Mouse (Mus musculus) erythroblast, adult 5-6 weeks (primary cell): ENCODE measurements around the gene Gbx1. TPM values are rescaled to one million over a fixed set of nuclear protein-coding genes. Genes with fewer than 3 reads are reported as not detected.
A peak's percentile ranks its signal among the peaks of the same experiment; 100 is the strongest.
"Not testable (repeated sequence)": the region's sequence is repeated elsewhere in the genome, so short reads cannot be mapped to it uniquely, and the experiment has no call there.

Experiments used
- ATAC-seq: replicated peaks from 2 replicates; pipeline ENCODE4 v1.8.0; 2016; ENCODE audit warnings: moderate number of reproducible peaks, mild to moderate bottlenecking, moderate TSS enrichment, inconsistent platforms; ENCODE audit not compliant: poor library complexity, low FRiP score, severe bottlenecking
- total RNA-seq, 2 experiments: library from RNA; stranded (forward) in 1 of 2; stranded (reverse) in 1 of 2; fragments of 150-400 nt in 1 of 2; fragments of 200-764, 138-1000 nt in 1 of 2; gene quantifications; 2 replicates each; pipeline versions ENCODE4 v1.2.3 to v1.2.4; 2015 to 2017; ENCODE audit warnings: low replicate concordance in 2 of 2

The Gbx1 gene
- total RNA-seq (2015; ENCODE audit: low replicate concordance) (not detected in 2 replicates), total RNA-seq (2017; ENCODE audit: low replicate concordance) (not detected in 2 replicates)

- no peak for ATAC-seq
These were observed at the start of gene Gbx1 for GRCm38 (mm10) chr5:24526889-24527230. TSS of gene Gbx1 (minus strand) at chr5:24527202.

- peak; percentile 36 for ATAC-seq
These were observed 49.8 kb upstream of the Gbx1 start for GRCm38 (mm10) chr5:24576801-24577182.

GRCm38 (mm10) chr5:24575948-24576347 lies 48.9 kb upstream of the Gbx1 start:
- no peak for ATAC-seq

- no peak for ATAC-seq
These were observed 29.7 kb upstream of the Gbx1 start, which contains the start of gene 4931409K22Rik for GRCm38 (mm10) chr5:24556709-24557108. TSS of gene 4931409K22Rik (minus strand) at chr5:24556809.

- not testable (repeated sequence) for ATAC-seq
These were observed 28.3 kb upstream of the Gbx1 start for GRCm38 (mm10) chr5:24555335-24555734.

GRCm38 (mm10) chr5:24553621-24554244 lies 26.7 kb upstream of the Gbx1 start:
- ATAC-seq = no peak

GRCm38 (mm10) chr5:24551317-24551688 lies 24.3 kb upstream of the Gbx1 start:
- ATAC-seq = no peak

GRCm38 (mm10) chr5:24550598-24551316 lies 23.8 kb upstream of the Gbx1 start:
- no peak for ATAC-seq

- ATAC-seq = no peak
These were observed 15.6 kb upstream of the Gbx1 start for GRCm38 (mm10) chr5:24542643-24543042.

GRCm38 (mm10) chr5:24541144-24541569 lies 14.2 kb upstream of the Gbx1 start:
- ATAC-seq = no peak

- no peak for ATAC-seq
These were observed 13.6 kb upstream of the Gbx1 start, which contains the start of gene Asb10 for GRCm38 (mm10) chr5:24540387-24541143. TSS of gene Asb10 (minus strand) at chr5:24540978.

GRCm38 (mm10) chr5:24539571-24540296 lies 12.7 kb upstream of the Gbx1 start:
- ATAC-seq = no peak

- ATAC-seq = 0 out of 2 replicates have a peak, but pooled peaks have one; percentile 10
These were observed 10.6 kb upstream of the Gbx1 start for GRCm38 (mm10) chr5:24537618-24538017.

GRCm38 (mm10) chr5:24536511-24536910 lies 9.5 kb upstream of the Gbx1 start:
- ATAC-seq = no peak

- no peak for ATAC-seq
These were observed 8.7 kb upstream of the Gbx1 start for GRCm38 (mm10) chr5:24535731-24536130.

- no peak for ATAC-seq
These were observed 7.3 kb upstream of the Gbx1 start for GRCm38 (mm10) chr5:24534292-24534691.

GRCm38 (mm10) chr5:24533391-24533790 lies 6.4 kb upstream of the Gbx1 start:
- no peak for ATAC-seq

- ATAC-seq = peak; percentile 98
These were observed 3.2 kb upstream of the Gbx1 start for GRCm38 (mm10) chr5:24530042-24530689.

- no peak for ATAC-seq
These were observed 778 bp upstream of the Gbx1 start for GRCm38 (mm10) chr5:24527780-24528179.
